Mouse (Mus musculus): ENCODE measurements around the gene Wdr20rt. TPM values are rescaled to one million over a fixed set of nuclear protein-coding genes. Genes with fewer than 3 reads are reported as not detected.
A peak's percentile ranks its signal among the peaks of the same experiment; 100 is the strongest.

Gene Wdr20rt
- total and polyA plus RNA-seq, 3 experiments, result not detected

- DNase-seq, result peak; percentile 26 to 38
- Histone ChIP-seq H3K36me3 (ENCODE audit: control insufficient read depth, insufficient read depth, low read length) (peaks cover 3% of the 10 kb centered on the region), H3K9ac (ENCODE audit: low read depth, low read length) (no peak overlapping the region), H3K27ac (peak overlapping the region; percentile 43), H3K27me3 (ENCODE audit: control insufficient read depth, insufficient read depth, low read length) (no peaks in the 10 kb centered on the region), H3K4me1 (ENCODE audit: control insufficient read depth, insufficient read depth, low read length) (peaks cover 5% of the 10 kb centered on the region), H3K79me2 (replicated peaks; ENCODE audit: control insufficient read depth, insufficient read depth, low read length) (no peaks in the 10 kb centered on the region), H3K4me3 (peak overlapping the region; percentile 27; the same call in 1 of the 2 replicates)
- intact Hi-C loops (cut with DNase I), result no loop called here
- no peak for TF ChIP-seq POLR2A (IDR thresholded peaks at IDR 0.05; ENCODE audit: insufficient read depth, low read depth, low read length)
- TF ChIP-seq CTCF (IDR thresholded peaks at IDR 0.05), result no peak
- no peak for TF ChIP-seq EP300 (IDR thresholded peaks at IDR 0.05; ENCODE audit: insufficient read depth, low read depth, low read length)
- 16% methylated on average over 19 of the region's 19 CpGs for WGBS
Observed at GRCm38 (mm10) chr12:65258212-65259138, 33.2 kb downstream of the Wdr20rt start.

- Histone ChIP-seq H3K36me3 (ENCODE audit: control insufficient read depth, insufficient read depth, low read length) (peaks cover 3% of the 10 kb centered on the region), H3K27ac (no peak overlapping the region; the same call in none of the 2 replicates), H3K4me3 (no peak overlapping the region), H3K27me3 (ENCODE audit: control insufficient read depth, insufficient read depth, low read length) (no peaks in the 10 kb centered on the region), H3K79me2 (replicated peaks; ENCODE audit: control insufficient read depth, insufficient read depth, low read length) (no peaks in the 10 kb centered on the region), H3K4me1 (ENCODE audit: control insufficient read depth, insufficient read depth, low read length) (peaks cover 5% of the 10 kb centered on the region), H3K9ac (ENCODE audit: low read depth, low read length) (no peak overlapping the region)
- 50% methylated on average over 13 of the region's 13 CpGs for WGBS
- TF ChIP-seq POLR2A (IDR thresholded peaks at IDR 0.05; ENCODE audit: insufficient read depth, low read depth, low read length) (no peak), CTCF (IDR thresholded peaks at IDR 0.05) (no peak), EP300 (IDR thresholded peaks at IDR 0.05; ENCODE audit: insufficient read depth, low read depth, low read length) (no peak)
- intact Hi-C loops (cut with DNase I), result no loop called here
- DNase-seq, result no peak
Observed at GRCm38 (mm10) chr12:65259139-65260111, 34.1 kb downstream of the Wdr20rt start.

GRCm38 (mm10) chr12:65268311-65268984, 43.1 kb downstream of the Wdr20rt start:
- WGBS, result 76% methylated on average over 5 of the region's 5 CpGs
- no peak overlapping the region for H3K9ac ChIP-seq (ENCODE audit: low read depth, low read length)
- intact Hi-C loops (cut with DNase I), result no loop called here
- no peak overlapping the region for H3K27ac ChIP-seq
- no peaks in the 10 kb centered on the region for H3K27me3 ChIP-seq (ENCODE audit: control insufficient read depth, insufficient read depth, low read length)
- H3K36me3 ChIP-seq (ENCODE audit: control insufficient read depth, insufficient read depth, low read length), result no peaks in the 10 kb centered on the region
- TF ChIP-seq EP300 (IDR thresholded peaks at IDR 0.05; ENCODE audit: insufficient read depth, low read depth, low read length) (no peak), CTCF (IDR thresholded peaks at IDR 0.05) (no peak), POLR2A (IDR thresholded peaks at IDR 0.05; ENCODE audit: insufficient read depth, low read depth, low read length) (no peak)
- H3K4me3 ChIP-seq, result no peak overlapping the region
- no peaks in the 10 kb centered on the region for H3K79me2 ChIP-seq (replicated peaks; ENCODE audit: control insufficient read depth, insufficient read depth, low read length)
- DNase-seq, result no peak
- H3K4me1 ChIP-seq (ENCODE audit: control insufficient read depth, insufficient read depth, low read length), result no peaks in the 10 kb centered on the region

GRCm38 (mm10) chr12:65269406-65269805, 44.1 kb downstream of the Wdr20rt start:
- no peak overlapping the region for H3K27ac ChIP-seq
- H3K36me3 ChIP-seq (ENCODE audit: control insufficient read depth, insufficient read depth, low read length), result no peaks in the 10 kb centered on the region
- DNase-seq, result no peak
- H3K79me2 ChIP-seq (replicated peaks; ENCODE audit: control insufficient read depth, insufficient read depth, low read length), result no peaks in the 10 kb centered on the region
- intact Hi-C loops (cut with DNase I), result no loop called here
- no peaks in the 10 kb centered on the region for H3K4me1 ChIP-seq (ENCODE audit: control insufficient read depth, insufficient read depth, low read length)
- no peak overlapping the region for H3K4me3 ChIP-seq
- TF ChIP-seq EP300 (IDR thresholded peaks at IDR 0.05; ENCODE audit: insufficient read depth, low read depth, low read length) (no peak), POLR2A (IDR thresholded peaks at IDR 0.05; ENCODE audit: insufficient read depth, low read depth, low read length) (no peak), CTCF (IDR thresholded peaks at IDR 0.05) (no peak)
- H3K27me3 ChIP-seq (ENCODE audit: control insufficient read depth, insufficient read depth, low read length), result no peaks in the 10 kb centered on the region
- 88% methylated on average over 5 of the region's 5 CpGs for WGBS
- no peak overlapping the region for H3K9ac ChIP-seq (ENCODE audit: low read depth, low read length)

- Histone ChIP-seq H3K27me3 (ENCODE audit: control insufficient read depth, insufficient read depth, low read length) (no peaks in the 10 kb centered on the region), H3K4me3 (no peak overlapping the region), H3K9ac (ENCODE audit: low read depth, low read length) (no peak overlapping the region), H3K27ac (no peak overlapping the region), H3K79me2 (replicated peaks; ENCODE audit: control insufficient read depth, insufficient read depth, low read length) (no peaks in the 10 kb centered on the region), H3K36me3 (ENCODE audit: control insufficient read depth, insufficient read depth, low read length) (no peaks in the 10 kb centered on the region), H3K4me1 (ENCODE audit: control insufficient read depth, insufficient read depth, low read length) (no peaks in the 10 kb centered on the region)
- intact Hi-C loops (cut with DNase I), result no loop called here
- TF ChIP-seq CTCF (IDR thresholded peaks at IDR 0.05) (peak; percentile 62), EP300 (IDR thresholded peaks at IDR 0.05; ENCODE audit: insufficient read depth, low read depth, low read length) (no peak)
- no peak for DNase-seq
- 52% methylated on average over 4 of the region's 4 CpGs for WGBS
Observed at GRCm38 (mm10) chr12:65273807-65274206, 48.5 kb downstream of the Wdr20rt start.

Other genes with a start within 250 kb of the Wdr20rt start
- gene Prpf39, start 189.2 kb upstream of the Wdr20rt start, total RNA-seq (2021), result 10 to 100 TPM; 11.1 to 12.9 TPM
- 6.2 and 11.9 TPM in 2 replicates for gene Prpf39, start 189.2 kb upstream of the Wdr20rt start, polyA plus RNA-seq (2012; rRNA removed)
- gene Fkbp3, start 151.5 kb upstream of the Wdr20rt start, total RNA-seq (2021), result 100 to 1,000 TPM; 239 to 248 TPM
- gene Fkbp3, start 151.5 kb upstream of the Wdr20rt start, polyA plus RNA-seq (2012; rRNA removed), result 217 and 275 TPM in 2 replicates
- 1 to 10 TPM; 2.0 to 3.5 TPM for gene Fancm, start 149.9 kb upstream of the Wdr20rt start, total RNA-seq (2021)
- 0.96 and 0.97 TPM in 2 replicates for gene Fancm, start 149.9 kb upstream of the Wdr20rt start, polyA plus RNA-seq (2012; rRNA removed)
- gene Mis18bp1, start 52.9 kb upstream of the Wdr20rt start, total RNA-seq (2021), result 1 to 10 TPM in 1 of 2 experiments, under 1 TPM in 1; 0.23 to 1.1 TPM
- 0.02 and 0.09 TPM in 2 replicates for gene Mis18bp1, start 52.9 kb upstream of the Wdr20rt start, polyA plus RNA-seq (2012; rRNA removed)

Measured in heart, adult 2 months (tissue).